ENCODE assay signal across 17 mouse cellular contexts in genomic region chr11:63040002-63040661, GRCm38 (mm10). TPM values are rescaled to one million over a fixed set of nuclear protein-coding genes. Genes with fewer than 3 reads are reported as not detected.
A peak's percentile ranks its signal among the peaks of the same experiment; 100 is the strongest.
DNase-seq lines count a peak whose midpoint lies in the region; ATAC-seq and TF ChIP-seq lines count a peak whose summit lies in the region.
"Had no signal": no experiment of that assay in that cellular context is flagged by ENCODE, and none has a peak within 500 bp of the region (broad histone marks: within the 10 kb centered on the region; RNA-seq: fewer than 3 reads in every experiment).

No protein-coding gene starts in this region.

- H3K4me2 ChIP-seq in liver, embryonic 12.5 days: no peak overlapping the region
- no peak overlapping the region for H3K4me2 ChIP-seq in liver, embryonic 11.5 days
- H3K4me2 ChIP-seq in intestine, embryonic 14.5 days (ENCODE audit: low read length): 0 out of 2 replicates have a peak overlapping the region, but pooled peaks have one; percentile 3
- H3K4me2 ChIP-seq: hindbrain, embryonic 15.5 days had no signal

- H3K36me3 ChIP-seq in liver, embryonic 12.5 days: no peaks in the 10 kb centered on the region
- no peaks in the 10 kb centered on the region for H3K36me3 ChIP-seq in liver, embryonic 11.5 days (ENCODE audit: control insufficient read depth, insufficient read depth, low read length)
- no peaks in the 10 kb centered on the region for H3K36me3 ChIP-seq in intestine, embryonic 14.5 days (ENCODE audit: control insufficient read depth, insufficient read depth, low read length)
- H3K36me3 ChIP-seq: G1E; hindbrain, embryonic 15.5 days had no signal

- ATAC-seq in liver, embryonic 12.5 days: no peak
- ATAC-seq in liver, embryonic 11.5 days (replicated peaks; ENCODE audit: low FRiP score): no peak
- ATAC-seq in intestine, embryonic 14.5 days (replicated peaks; ENCODE audit: low FRiP score, low TSS enrichment, low read depth): peak; percentile 87

- WGBS in liver, embryonic 12.5 days (ENCODE audit: insufficient replicate concordance): 67% methylated on average over 12 of the region's 12 CpGs
- WGBS in liver, embryonic 11.5 days: 69% methylated on average over 12 of the region's 12 CpGs
- WGBS in intestine, embryonic 14.5 days: 45% methylated on average over 12 of the region's 12 CpGs

- peaks cover 7% of the 10 kb centered on the region; the same call in 1 of the 2 replicates for H3K27me3 ChIP-seq in liver, embryonic 12.5 days (replicated peaks)
- H3K27me3 ChIP-seq in liver, embryonic 11.5 days (replicated peaks; ENCODE audit: control insufficient read depth, insufficient read depth, low read length): no peaks in the 10 kb centered on the region
- H3K27me3 ChIP-seq in intestine, embryonic 14.5 days (replicated peaks; ENCODE audit: control insufficient read depth, insufficient read depth, low read length): no peaks in the 10 kb centered on the region
- H3K27me3 ChIP-seq: hindbrain, embryonic 15.5 days had no signal

- no peaks in the 10 kb centered on the region for H3K4me1 ChIP-seq in liver, embryonic 12.5 days
- no peaks in the 10 kb centered on the region for H3K4me1 ChIP-seq in liver, embryonic 11.5 days (replicated peaks; ENCODE audit: control insufficient read depth, insufficient read depth, low read length)
- peaks cover 8% of the 10 kb centered on the region; the same call in 1 of the 2 replicates for H3K4me1 ChIP-seq in intestine, embryonic 14.5 days (replicated peaks; ENCODE audit: control insufficient read depth, insufficient read depth, low read length)

- H3K9ac ChIP-seq in liver, embryonic 12.5 days: no peak overlapping the region
- no peak overlapping the region for H3K9ac ChIP-seq in liver, embryonic 11.5 days (ENCODE audit: low read depth, low read length)
- H3K9ac ChIP-seq in intestine, embryonic 14.5 days (ENCODE audit: low read length): no peak overlapping the region
- H3K9ac ChIP-seq: hindbrain, embryonic 15.5 days had no signal

- intact Hi-C loops in gastrocnemius, adult 2 months (cut with DNase I): no loop called here

- DNase-seq in gastrocnemius, adult 2 months: no peak
- no peak for DNase-seq in gastrocnemius, adult 18-20 months (ENCODE audit: low spot score)
- no peak for DNase-seq in liver, embryonic 11.5 days (ENCODE audit: low spot score)
- peak; percentile 70 for DNase-seq in intestine, embryonic 14.5 days (ENCODE audit: low spot score)
- peak; percentile 96 for DNase-seq in retina, postnatal 1 day
- DNase-seq in urinary bladder, postnatal 10 days (ENCODE audit: low spot score): no peak
- DNase-seq in cerebellum, adult 8-10 months: no peak
- DNase-seq: cerebellum, postnatal 36 days; heart, adult 18-20 months; lung, adult 18-20 months; spleen, adult 18-20 months; thymus, adult 18-20 months had no signal

- peak overlapping the region; percentile 48; the same call in 1 of the 2 replicates for H3K27ac ChIP-seq in gastrocnemius, adult 2 months
- peak overlapping the region; percentile 58; the same call in 1 of the 2 replicates for H3K27ac ChIP-seq in liver, embryonic 12.5 days
- H3K27ac ChIP-seq in liver, embryonic 11.5 days (ENCODE audit: low read depth, low read length): no peak overlapping the region
- peak overlapping the region; percentile 77; the same call in 1 of the 2 replicates for H3K27ac ChIP-seq in intestine, embryonic 14.5 days (ENCODE audit: low read depth)
- H3K27ac ChIP-seq: hindbrain, embryonic 15.5 days had no signal

- no peak for TF ChIP-seq CTCF in gastrocnemius, adult 2 months (IDR thresholded peaks at IDR 0.05)

- no peaks in the 10 kb centered on the region for H3K9me3 ChIP-seq in liver, embryonic 12.5 days (replicated peaks)
- no peaks in the 10 kb centered on the region for H3K9me3 ChIP-seq in liver, embryonic 11.5 days (ENCODE audit: control insufficient read depth, low read length)
- H3K9me3 ChIP-seq in intestine, embryonic 14.5 days (ENCODE audit: control insufficient read depth, low read length): no peaks in the 10 kb centered on the region
- H3K9me3 ChIP-seq: G1E; hindbrain, embryonic 15.5 days had no signal

- no peak overlapping the region for H3K4me3 ChIP-seq in gastrocnemius, adult 2 months
- no peak overlapping the region for H3K4me3 ChIP-seq in liver, embryonic 12.5 days
- no peak overlapping the region for H3K4me3 ChIP-seq in liver, embryonic 11.5 days (ENCODE audit: low read depth, low read length)
- H3K4me3 ChIP-seq in intestine, embryonic 14.5 days (ENCODE audit: low read depth, low read length): no peak overlapping the region
- H3K4me3 ChIP-seq: hindbrain, embryonic 15.5 days had no signal

RNA-seq across cellular contexts. Expression of gene Tekt3, which starts 21.3 kb away (rescaled TPM):
- not detected for total RNA-seq in gastrocnemius, adult 2 months (2021)
- total RNA-seq in gastrocnemius, adult 18-20 months (2021): not detected
- polyA plus RNA-seq in liver, embryonic 12.5 days (2016; fragmentation: Nextera tagmentation; extraction: Ambion mirVana): 0.07 TPM in 1 of 2 replicates, not detected in the other
- polyA plus RNA-seq in liver, embryonic 11.5 days (2014; fragmentation: Nextera tagmentation; extraction: Ambion mirVana): not detected in 2 replicates
- not detected in 2 replicates for polyA plus RNA-seq in intestine, embryonic 14.5 days (2014; fragmentation: Nextera tagmentation; extraction: Ambion mirVana)
- total RNA-seq: heart, adult 18-20 months; megakaryocyte, adult 5-6 weeks had no signal
- polyA plus RNA-seq: G1E; hindbrain, embryonic 15.5 days; large intestine, adult 2 months had no signal

Comparison
In these comparisons a context has a peak if more than half of its experiments do, and no peak if none do; other contexts are left out.
1. DNase-seq: peak in intestine, embryonic 14.5 days (single experiment) and retina, postnatal 1 day (single experiment); none in gastrocnemius, adult 2 months (single experiment), gastrocnemius, adult 18-20 months (single experiment), liver, embryonic 11.5 days (single experiment), urinary bladder, postnatal 10 days (single experiment) and cerebellum, adult 8-10 months (single experiment).